Mouse (Mus musculus) liver, embryonic 16.5 days (tissue): ENCODE data around the gene Hnrnph2. TPM values are rescaled to one million over a fixed set of nuclear protein-coding genes. Genes with fewer than 3 reads are reported as not detected.

Experiments used
- polyA plus RNA-seq: library from polyadenylated mRNA; unstranded; fragments of >200 nt; fragmentation: Nextera tagmentation; extraction: Ambion mirVana; gene quantifications from 2 replicates; pipeline ENCODE4 v1.2.1, GENCODE M21; 2015

Hnrnph2 gene
- polyA plus RNA-seq, 1 experiment from 2014 or later, result 66.4 TPM

Other genes with a start within 250 kb of the Hnrnph2 start
- 0.09 and 0.12 TPM in 2 replicates for gene Drp2, start 196.6 kb upstream of the Hnrnph2 start, polyA plus RNA-seq
- gene Taf7l, start 124.7 kb upstream of the Hnrnph2 start, polyA plus RNA-seq, result not detected in 2 replicates
- 62.2 and 65.2 TPM in 2 replicates for gene Timm8a1, start 59.3 kb upstream of the Hnrnph2 start, polyA plus RNA-seq
- 14.4 and 14.8 TPM in 2 replicates for gene Btk, start 17.6 kb upstream of the Hnrnph2 start, polyA plus RNA-seq
- gene Rpl36a, start 15.5 kb upstream of the Hnrnph2 start, polyA plus RNA-seq, result 216 and 255 TPM in 2 replicates
- 3.6 and 4.5 TPM in 2 replicates for gene Gla, start 54 bp upstream of the Hnrnph2 start, polyA plus RNA-seq
- 0.30 and 0.42 TPM in 2 replicates for gene Armcx4, start 85.3 kb downstream of the Hnrnph2 start, polyA plus RNA-seq
- 5.1 and 6.0 TPM in 2 replicates for gene Armcx1, start 116.8 kb downstream of the Hnrnph2 start, polyA plus RNA-seq
- 4.2 and 4.9 TPM in 2 replicates for gene Armcx6, start 150.2 kb downstream of the Hnrnph2 start, polyA plus RNA-seq
- 18.8 and 19.0 TPM in 2 replicates for gene Armcx3, start 155.4 kb downstream of the Hnrnph2 start, polyA plus RNA-seq
- gene Armcx2, start 208.0 kb downstream of the Hnrnph2 start, polyA plus RNA-seq, result 9.5 and 10.3 TPM in 2 replicates